Mouse (Mus musculus) T-helper 17 cell (primary cell): ENCODE data around the gene Cyb5d2.
"Not testable (repeated sequence)": the region's sequence is repeated elsewhere in the genome, so short reads cannot be mapped to it uniquely, and the experiment has no call there.

Experiments used
- in situ Hi-C, 2 experiments: fragments of 300-600 bp; cut with MboI, MseI; formaldehyde crosslinking; loops; 1 replicate in 1 of 2; 2 replicates in 1 of 2; pipeline ENCODE4 v1.15.1; 2025; ENCODE audit warnings: high pct_unique_total_duplicates in 2 of 2

Cyb5d2 gene

DNA sequence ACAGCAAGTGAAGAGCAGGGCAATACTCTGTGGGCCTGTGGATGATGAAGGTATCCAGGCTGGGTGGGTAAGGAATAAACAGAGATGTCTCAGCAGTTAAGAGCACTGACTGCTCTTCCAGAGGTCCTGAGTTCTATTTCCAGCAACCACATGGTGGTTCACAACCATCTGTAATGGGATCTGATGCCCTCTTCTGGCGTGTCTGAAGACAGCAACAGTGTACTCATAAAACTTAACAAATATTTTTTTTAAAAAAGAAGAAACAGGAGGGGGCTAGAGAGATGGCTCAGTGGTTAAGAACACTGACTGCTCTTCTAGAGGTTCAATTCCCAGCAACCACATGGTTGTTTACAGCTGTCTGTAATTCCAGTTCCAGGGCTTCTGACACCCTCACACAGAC lies 23.3 kb downstream of the Cyb5d2 start:
- in situ Hi-C loops: not testable (repeated sequence)

DNA sequence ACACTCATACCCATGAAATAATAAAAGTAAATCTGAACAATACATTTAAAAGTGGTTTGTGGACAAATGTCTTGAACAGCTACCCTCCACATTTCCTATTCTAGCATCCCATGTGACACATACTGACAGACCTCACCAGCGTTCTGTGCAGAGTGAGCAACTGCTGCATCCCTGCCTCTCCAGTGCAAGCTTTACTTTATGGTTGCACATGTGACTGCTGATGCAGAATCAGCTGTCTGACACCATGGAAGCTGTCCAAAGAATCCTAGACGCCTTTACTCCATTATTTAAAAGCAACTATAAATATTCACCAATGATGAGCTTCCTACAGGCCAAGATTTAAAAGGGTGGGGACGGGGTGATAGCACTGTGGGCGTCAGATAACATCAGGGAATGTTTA lies 24.5 kb downstream of the Cyb5d2 start:
- in situ Hi-C loops: no loop called here

DNA sequence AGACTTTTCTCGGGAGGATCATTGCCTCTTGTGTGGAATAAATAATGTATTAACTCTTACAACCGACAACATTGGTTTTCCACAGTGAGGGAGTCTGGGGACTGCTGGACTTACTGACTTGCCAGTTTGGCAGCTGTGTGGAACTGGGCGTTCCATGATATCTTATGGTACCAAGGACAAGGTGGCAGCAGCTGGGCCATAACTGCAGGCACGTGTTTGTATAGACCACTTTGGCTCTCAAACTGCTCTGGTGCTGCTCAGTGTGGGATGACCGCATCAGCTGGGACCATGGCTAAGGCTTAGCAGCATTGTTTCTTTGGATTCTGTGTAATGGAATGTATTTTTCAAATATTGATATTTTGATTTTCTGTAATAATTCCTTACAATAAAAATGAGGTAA lies 25.1 kb downstream of the Cyb5d2 start:
- in situ Hi-C loops: no loop called here

DNA sequence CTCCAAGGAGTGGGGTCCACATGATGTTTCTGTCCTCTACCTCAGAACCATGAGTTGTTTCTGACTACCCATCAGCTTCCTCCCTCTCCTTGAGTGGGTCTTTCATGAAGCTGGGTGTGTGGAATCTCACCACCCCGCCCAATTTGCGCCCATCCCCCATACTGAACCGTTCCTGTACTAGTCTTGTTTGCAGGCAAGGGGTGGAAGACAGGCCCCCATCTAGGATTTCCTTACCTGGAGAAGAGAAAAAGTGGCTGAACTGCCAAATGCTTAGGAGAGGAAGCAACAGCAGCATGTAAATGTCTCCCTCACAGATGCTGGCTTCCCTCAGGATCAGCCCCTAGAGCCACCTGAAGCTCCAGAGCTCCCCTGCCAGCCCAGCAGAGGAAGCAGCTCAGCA lies 25.6 kb downstream of the Cyb5d2 start:
- in situ Hi-C loops: no loop called here

DNA sequence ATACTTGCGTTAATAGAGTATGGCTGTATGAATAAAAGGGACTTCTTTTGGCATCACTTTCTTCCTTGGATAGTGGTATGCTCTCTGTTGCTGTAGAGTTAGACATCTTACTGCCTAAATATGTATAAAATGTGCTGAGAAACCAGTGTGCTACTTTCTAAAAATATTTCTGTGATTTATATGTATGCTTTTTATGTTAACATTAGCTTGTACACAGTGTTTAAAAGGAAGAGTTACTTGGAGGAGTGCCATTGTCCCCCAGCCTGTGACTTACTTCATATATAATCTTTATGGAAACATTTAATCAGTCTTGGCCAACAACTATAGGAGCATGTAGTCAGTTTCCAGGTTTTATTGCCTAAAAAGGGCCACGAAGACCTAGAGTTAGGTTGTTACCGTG lies 26.9 kb downstream of the Cyb5d2 start:
- in situ Hi-C loops: no loop called here

DNA sequence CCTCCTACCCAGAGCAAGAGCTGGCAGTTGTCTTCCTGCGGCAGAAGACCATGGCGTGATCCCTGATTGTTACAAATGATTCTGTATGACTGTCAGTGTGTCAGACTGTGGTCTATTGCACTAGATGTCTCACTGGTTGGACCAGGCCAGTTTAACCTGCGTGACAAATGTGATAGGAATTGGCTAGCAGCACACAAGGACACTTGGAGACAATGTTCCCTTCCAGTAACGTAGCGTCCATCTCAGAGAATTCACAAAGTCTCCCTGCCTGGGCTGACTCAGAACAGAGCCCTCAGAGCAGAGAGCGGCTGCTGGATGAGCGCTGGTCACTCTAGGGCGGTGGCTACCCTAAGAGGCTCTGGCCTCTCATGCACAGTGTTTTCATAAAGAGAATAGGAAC lies 28.2 kb downstream of the Cyb5d2 start:
- in situ Hi-C loops: no loop called here

DNA sequence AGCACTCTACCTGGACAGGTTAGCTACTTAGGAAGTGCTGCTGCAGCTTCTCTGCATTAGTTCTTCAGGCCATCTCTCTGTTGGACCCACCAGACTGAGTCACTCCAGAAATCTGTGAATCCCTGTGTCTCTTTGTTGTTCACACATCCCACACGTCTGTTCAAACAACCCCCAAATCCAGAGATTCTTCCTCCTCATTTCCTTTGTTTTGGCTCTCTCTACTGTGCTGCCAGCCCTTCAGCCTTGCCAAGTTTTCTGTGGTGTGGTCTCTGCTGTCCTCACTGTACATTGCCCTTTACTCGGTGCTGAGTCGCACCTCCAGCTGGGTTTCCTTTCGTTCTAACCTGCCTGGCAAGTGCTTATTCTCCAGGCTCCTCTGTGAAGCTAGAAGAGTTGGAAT lies 31.7 kb downstream of the Cyb5d2 start:
- in situ Hi-C loops: no loop called here

DNA sequence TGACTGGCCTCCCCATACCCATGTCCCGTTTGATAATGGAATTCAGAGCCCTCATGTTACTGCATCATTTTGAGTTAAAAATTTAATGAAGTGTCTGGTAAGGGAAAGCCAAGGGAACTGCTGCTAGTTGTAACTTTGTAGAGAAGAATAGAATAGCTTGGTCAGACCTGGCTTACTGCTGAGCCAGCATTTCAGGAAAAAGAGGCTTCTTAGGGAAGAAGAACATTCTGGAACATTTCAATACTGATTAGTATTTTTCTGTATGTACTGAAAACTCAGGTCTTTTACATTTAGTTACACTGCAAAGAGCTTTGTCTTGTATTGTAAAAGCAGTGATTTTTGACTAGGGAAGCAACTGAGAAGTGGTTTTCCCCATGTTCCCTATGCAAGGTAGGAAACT lies 35.2 kb downstream of the Cyb5d2 start:
- in situ Hi-C loops: no loop called here

DNA sequence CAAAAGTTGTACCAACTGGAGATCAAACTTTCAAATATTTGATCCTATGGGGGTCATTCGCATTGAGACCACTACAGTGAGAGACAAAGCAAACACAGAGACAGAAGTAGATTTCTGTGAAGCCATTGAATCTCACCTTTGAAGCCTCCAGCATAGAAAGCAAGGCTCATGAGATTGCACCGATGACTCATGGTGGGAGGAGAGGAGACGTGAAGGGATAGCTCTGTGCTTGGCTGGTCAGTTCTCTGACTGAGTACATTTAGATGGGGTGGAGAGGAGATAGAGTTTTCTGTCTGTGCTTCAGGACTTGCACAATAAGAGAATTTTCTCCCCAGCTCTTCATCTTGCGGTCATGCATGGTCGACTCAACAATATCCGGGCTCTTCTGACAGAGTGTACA lies 36.4 kb downstream of the Cyb5d2 start:
- in situ Hi-C loops: no loop called here

DNA sequence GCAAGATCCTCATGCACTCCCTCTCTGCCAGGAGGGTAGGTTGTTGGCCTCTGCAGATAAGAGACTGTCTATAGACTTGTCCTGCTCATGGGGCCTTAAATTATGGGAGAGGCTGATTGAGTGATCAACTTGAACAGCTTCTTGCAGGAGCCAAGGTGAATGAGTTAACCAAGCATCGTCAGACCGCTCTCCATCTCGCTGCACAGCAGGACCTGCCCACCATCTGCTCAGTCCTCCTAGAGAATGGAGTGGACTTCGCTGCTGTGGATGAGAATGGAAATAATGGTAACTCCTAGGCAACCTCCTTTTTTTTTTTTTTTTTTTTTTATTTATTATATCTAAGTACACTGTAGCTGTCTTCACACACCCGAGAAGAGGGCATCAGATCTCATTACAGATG lies 37.6 kb downstream of the Cyb5d2 start:
- in situ Hi-C loops: no loop called here

DNA sequence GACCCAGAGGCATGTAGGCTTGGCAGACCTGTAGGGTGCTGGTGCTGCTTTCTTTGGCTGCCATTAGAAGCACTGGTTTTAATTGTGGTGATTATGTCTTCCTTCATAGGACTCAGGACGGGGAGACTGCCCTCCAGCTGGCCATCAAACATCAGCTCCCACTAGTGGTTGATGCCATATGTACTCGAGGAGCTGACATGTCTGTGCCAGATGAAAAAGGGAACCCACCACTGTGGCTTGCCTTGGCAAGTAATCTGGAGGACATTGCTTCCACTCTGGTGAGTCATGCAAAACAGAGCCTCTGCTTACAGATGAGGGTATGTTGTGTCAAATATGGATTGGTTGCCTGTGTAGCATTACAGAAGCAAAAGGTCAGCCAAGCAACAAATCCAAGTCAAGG lies 44.0 kb downstream of the Cyb5d2 start:
- in situ Hi-C loops: no loop called here

DNA sequence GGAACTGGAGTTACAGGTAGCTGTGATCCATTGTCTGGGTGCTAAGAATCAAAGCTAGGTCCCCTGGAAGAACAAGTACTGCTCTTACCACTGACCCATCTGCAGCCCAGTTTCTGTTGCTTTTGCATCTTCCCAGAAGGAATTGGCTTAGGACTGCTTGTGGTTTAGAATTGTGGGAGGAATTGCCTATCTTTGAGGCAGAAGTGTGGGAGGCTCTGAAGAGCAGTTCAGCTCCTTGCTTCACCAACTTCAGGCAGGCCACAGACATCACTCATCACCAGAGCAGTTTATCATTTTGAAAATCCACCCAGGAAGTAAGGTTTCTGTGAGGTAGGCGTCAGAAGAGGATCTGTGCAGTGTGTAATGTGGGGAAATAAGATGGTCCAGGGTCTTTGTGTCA lies 56.9 kb downstream of the Cyb5d2 start:
- in situ Hi-C loops: no loop called here

DNA sequence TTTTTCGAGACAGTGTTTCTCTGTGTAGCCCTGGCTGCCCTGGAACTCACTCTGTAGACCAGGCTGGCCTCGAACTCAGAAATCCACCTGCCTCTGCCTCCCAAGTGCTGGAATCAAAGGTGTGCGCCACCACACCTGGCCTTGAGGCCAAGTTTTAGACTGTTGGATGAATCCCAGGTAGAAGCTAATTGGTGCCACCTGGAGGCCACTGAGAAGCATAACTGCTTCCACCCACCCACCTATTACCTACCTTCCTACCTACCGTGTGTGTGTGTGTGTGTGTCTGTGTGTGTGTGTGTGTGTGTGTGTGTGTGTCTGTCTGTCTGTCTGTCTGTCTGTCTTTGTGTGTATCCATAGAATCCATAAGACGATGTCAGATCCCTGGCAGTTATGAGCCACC lies 58.4 kb downstream of the Cyb5d2 start:
- in situ Hi-C loops: not testable (repeated sequence)

DNA sequence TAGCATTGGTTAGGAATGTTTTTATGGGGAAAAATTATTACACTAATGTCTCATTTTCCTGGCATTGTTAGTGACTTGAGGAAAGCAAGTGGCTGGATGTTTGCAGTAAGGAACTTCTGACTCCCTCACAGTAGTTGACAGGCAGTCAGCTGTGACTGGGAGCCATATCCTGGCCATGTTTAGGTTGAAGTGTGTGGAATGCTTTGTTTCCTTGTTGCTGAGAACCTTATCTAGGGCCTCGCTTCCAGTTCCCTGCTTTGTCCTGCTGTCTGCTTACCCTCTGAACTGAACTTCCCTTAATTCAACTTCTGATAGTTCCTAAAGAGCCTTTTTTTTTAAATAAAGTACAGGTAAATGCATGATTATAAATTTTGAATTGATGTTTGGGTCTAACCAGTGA lies 59.6 kb downstream of the Cyb5d2 start:
- in situ Hi-C loops: no loop called here

DNA sequence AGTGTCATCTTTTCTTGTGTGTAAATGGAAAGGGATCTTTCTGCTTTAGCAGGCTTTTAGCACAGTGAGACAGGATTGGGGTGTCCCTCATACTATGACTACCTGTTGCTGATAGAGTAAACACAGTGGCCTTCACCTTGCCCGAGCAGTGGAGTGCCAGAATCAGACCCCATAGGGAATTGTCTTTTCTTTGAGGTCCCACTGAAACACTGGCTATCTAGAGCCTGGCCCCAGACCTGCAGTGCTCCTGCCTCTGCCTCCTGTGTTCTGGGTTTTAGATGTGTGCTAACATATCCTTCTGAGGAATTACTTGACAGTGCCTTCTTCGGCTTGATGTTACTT lies 60.5 kb downstream of the Cyb5d2 start:
- in situ Hi-C loops: no loop called here

DNA sequence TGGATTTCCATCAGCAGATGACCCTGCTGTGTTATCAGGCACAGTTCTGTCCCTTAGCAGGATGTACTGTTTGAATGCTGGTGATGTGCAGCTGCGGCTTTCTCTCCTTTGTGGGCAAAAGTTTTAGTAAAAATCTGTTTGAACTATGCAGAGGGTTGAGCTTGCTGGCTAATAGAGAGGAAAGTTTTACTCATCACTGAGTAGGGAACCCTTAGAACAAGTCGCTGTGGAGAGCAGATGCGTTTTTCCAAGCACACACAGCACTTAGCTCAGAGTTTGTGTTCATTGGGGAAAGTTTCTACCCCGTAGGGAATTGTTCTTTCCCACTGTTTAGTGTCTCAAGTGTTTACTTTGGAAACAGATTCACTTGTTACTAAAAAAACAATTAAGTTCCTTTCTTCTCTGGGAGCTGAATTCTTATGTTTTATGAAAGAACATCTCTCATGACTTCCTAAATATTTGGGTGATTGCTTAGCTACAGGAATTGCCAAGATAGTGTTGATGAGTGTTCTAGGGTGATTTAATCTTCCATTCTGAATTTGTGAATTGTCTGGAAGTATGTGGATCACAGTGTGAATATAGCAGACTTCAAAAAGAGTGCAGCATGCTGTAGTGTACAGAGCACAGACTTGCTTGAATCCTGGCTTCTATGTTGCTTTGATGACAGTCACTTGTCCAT lies 61.0 kb downstream of the Cyb5d2 start:
- in situ Hi-C loops: loop anchor here in 1 of 2 experiments (5.0 kb wide), 1 partner anchor 163 kb away; no protein-coding TSS in a partner anchor

DNA sequence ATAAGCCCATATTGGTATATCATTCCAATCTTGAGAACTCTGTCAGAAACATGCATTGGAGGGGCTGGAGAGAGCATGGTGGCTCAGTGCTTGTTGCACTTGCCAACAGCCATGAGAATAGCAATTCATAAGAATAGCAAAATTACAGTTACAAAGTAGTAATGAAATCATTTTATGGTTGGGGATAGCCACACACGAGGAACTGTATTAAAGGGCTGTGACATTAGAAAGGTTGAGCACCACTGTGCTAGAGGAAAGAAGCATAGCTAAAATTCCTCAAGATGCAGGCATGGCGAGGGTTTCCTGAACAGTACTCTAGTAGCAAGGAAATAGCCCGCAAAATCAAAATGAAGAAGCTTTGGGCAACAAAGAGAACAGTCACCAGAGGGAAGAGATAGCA lies 62.2 kb downstream of the Cyb5d2 start:
- in situ Hi-C loops: loop anchor here in 1 of 2 experiments (5.0 kb wide), 1 partner anchor 161 kb away; no protein-coding TSS in a partner anchor
